Mouse (Mus musculus) fibroblast of lung, adult 2 months (primary cell): ENCODE results near the gene Fgd6.

ENCODE experiments used
- DNase-seq: peaks from one replicate; pipeline ENCODE4 v3.0.0-alpha.2; 2011; ENCODE audit warnings: low read depth

Gene Fgd6

GRCm38 (mm10) chr10:94035658-94036374 lies at the start of gene Fgd6, which contains the start of gene Vezt:
Gene Fgd6, plus strand, starts transcription at chr10:94036001.
Gene Vezt, minus strand, starts transcription at chr10:94035817.
- DNase-seq: peak; percentile 98

DNA sequence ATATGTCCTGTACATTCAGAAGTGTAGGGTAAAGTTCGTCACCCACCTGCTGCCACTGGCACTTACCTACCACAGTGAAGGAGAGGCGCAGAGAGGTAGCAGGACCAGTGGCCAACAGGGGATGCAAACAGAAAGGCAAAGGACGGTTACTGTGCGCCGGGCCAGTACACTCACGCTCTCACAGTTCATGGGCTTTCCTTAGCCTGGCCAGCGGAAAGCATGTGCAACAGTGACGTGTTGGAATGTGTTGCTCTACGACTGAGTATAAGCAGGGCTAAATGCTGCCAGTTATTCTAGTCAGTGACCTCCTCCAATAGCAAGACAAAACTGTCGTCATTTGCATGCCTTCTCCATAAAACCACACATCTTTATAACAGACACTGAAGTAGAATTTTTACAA lies 41.7 kb upstream of the Fgd6 start:
- no peak for DNase-seq

- no peak for DNase-seq
Measured at GRCm38 (mm10) chr10:93995100-93995499, 40.7 kb upstream of the Fgd6 start.

GRCm38 (mm10) chr10:93999357-93999756 lies 36.4 kb upstream of the Fgd6 start:
- no peak for DNase-seq

DNA sequence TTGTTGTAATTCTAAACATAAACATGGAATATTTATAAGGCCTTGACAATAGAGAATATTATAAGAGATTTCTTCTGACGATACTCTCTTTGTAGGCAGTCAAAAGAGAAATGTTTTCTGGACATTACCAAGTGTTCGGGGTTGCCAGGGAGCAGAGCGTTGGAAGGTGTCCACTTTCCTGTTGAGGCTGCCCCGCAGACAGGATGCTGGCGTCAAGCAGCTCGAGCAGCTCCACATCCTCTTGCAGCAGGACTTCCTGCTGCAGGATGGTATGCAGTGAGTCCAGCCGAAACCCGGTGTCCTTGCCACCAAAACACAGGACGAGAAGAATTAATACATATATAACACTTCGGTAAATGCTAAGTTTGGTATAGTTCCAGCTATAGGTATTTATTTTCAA lies 35.6 kb upstream of the Fgd6 start:
- DNase-seq: no peak

DNA sequence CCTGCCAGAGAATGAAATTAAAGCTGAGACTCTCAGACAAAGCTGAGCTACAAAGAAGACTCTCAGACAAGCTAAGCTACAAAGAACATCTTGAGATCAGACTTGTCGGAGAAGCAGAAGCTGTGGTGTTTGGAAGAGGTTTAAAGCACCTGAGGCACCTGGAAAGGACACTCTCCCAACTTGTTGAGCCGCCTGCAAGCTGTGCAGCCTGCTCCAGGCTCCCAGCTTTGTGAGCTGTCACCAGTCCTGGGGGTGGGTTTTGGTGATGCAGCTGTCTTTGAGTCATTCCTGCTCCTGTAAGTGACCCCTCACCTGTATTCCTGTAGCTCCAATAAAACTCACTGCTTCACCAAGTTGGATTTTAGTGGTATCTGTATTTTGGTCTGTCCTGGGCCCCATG lies 27.4 kb upstream of the Fgd6 start:
- DNase-seq: no peak

- no peak for DNase-seq
Measured at GRCm38 (mm10) chr10:94009991-94010679, 25.7 kb upstream of the Fgd6 start.

- DNase-seq: no peak
Measured at GRCm38 (mm10) chr10:94011024-94011423, 24.8 kb upstream of the Fgd6 start.

GRCm38 (mm10) chr10:94013196-94013595 lies 22.6 kb upstream of the Fgd6 start:
- peak; percentile 39 for DNase-seq

DNA sequence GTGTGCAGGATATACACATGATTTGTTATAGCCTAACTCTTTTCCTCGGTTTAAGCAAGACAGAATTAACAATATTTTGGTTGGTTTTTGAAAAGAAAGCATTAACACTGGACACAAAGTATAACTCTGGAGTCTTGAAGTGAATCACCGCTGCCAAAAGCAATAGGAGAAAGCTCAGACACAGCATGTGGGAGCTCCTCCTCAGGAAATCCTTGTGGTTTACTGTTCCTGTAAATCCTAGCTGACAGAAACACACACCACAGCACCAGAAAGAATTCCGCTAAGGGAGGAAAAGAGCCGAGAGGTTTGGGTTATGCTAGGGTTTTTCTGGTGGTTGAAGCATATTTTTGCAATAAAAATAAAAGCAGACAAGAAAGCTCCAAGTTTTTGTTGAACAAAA lies 21.6 kb upstream of the Fgd6 start:
- peak; percentile 47 for DNase-seq

DNA sequence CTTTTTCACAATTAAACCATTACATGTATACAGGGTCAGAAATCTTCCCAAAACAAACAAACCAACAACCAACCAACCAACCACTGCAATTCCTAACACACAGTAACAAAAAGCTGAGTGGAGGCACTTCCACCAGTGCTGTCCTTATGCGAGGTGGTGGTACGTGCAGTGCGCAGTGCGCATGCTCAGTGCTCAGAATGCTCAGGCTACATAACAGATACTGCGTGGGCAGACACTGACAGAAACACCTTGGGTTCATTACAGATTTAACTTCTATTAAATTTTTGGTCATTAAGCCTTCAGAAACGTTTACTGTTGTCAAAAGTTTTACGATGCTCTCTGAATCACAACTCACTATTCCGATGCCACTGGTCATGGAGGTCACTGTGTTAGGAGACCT lies 18.3 kb upstream of the Fgd6 start:
- no peak for DNase-seq

DNA sequence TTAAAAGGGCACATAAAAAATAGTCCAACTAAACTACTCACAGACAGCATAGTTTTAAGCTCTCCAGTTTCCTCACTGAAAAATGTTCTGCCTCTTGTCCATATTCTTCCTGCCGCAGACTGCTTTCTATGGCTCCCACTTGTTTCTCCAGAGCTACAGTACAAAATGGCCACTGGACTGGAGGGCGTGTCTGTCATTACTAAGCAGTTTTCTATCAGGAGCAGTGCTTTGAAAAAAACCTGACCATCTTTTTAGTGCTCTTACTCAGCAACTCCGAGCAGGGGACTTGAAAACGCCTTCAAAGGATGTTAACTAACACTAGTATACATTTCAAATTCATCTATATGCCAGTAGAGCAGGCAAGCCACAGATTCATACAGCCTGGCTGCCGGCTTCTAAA lies 15.2 kb upstream of the Fgd6 start:
- DNase-seq: no peak

GRCm38 (mm10) chr10:94021059-94021458 lies 14.7 kb upstream of the Fgd6 start:
- DNase-seq: no peak

DNA sequence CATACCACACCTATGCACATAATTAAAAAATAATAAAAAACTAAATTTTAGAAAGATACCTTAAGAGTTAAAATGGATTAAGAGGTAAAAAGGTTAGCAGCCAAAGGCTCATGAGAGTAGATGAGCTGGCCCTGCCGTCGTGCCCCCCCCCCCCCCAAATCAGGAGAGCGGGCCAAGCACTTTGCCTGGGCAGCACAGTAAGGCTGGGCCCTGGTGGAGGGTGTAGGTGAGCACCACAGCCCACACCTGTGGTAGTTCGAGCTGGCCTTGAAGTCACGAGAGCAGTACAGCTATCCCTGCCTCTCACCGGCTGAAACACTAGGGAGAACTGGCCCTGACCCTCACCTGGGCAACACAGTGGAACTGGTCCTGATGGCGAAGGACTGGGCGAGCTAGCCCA lies 10.7 kb upstream of the Fgd6 start:
- DNase-seq: no peak

DNA sequence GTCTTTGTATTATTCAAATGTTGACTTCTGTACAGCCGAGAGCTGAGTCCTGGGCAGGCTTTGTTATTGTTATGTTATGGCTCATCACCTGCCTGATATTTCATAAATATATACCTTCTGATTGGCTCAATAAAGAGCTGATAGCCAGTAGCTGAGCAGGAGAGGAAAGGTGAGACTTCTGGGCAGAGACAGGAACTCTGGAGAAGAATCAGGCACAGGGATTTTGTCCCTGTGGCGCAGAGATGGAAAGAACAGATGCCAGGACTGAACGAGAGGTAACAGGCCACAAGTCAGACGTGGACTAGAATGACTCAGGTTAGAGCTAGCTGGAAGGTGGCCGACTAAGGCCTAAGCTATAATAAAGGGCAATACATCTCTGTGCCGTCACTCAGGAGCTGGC lies 7.3 kb upstream of the Fgd6 start:
- no peak for DNase-seq

DNA sequence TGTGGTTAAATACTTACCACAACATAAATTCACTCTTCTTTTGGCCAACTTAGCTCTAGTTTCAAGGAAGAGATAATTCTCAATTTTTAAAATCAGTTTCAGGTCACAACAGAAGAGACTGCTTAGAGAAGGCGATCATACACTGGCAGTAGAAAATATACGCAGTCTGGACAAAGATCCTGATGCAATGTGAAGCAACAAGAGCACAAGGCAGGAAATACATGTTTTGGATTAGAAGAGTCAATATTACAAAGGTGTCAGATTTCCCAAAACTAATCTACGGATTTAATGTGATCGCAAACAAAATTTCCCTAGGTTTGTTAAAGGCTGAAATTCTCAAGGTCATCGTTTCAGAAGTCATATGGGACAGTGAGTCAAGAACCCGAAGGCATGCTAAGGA lies 4.6 kb upstream of the Fgd6 start:
- no peak for DNase-seq

- no peak for DNase-seq
Measured at GRCm38 (mm10) chr10:94034876-94035657, 734 bp upstream of the Fgd6 start.

GRCm38 (mm10) chr10:94036375-94036758 lies 566 bp downstream of the Fgd6 start:
- DNase-seq: no peak

DNA sequence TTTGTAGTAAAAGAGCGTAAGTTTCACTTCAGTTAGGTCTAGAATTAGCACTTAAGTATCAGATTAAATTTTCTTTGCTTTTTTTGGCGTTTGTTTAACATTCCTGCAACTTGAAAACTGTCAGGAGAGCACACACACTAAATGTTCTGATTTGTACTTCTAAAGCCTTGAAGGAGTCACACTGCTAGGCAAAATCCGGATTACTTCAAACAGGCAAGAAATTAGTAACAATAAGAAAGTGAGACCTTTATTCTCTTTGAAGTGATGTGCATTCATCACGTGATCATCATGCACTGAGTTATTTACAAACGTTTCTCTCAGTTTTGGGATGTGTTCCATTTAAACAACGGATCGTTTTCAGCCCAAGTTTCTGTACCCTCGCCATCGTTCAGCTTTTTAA lies 1.4 kb downstream of the Fgd6 start:
- no peak for DNase-seq

- DNase-seq: no peak
Measured at GRCm38 (mm10) chr10:94037596-94037995, 1.8 kb downstream of the Fgd6 start.

DNA sequence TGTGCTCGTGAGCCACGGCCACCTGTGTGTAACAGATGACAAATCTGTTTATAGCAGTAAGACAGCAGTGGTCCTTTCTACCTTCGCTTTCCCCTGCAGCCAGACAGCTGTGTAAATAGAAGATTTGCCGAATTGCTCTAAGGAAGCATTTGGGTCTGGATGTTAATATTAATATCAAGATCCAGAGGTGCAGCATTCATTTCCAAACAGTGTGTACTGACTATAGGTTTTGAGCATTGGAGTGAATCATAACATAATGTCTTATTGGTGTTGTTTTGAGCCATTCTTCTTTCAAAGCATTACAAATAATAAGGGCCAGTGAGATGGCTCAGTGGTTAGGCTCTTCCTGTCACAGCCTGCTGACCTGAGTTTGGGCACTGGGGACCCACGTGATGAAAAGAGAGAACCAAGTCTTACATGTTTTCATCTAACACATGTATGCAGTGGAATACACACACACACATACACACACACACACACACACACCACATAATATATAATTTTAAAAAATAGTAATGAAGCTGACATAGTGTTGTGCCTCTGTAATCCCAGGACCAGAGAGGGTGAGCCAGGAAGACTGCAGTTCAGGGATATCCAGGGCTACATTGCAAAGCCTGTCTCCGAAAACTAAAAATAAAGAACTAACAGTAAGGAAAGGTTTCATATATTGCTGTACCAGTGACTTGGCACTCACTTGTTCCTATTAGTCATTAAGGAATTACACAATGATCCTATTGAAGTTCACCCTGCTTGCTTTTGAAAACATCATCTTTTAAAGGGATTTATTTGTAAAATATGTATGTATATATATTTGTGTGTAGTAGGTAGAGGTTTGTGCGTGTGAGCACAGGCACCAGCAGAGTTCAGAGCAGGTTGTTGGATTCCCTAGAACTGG lies 2.8 kb downstream of the Fgd6 start:
- DNase-seq: no peak

DNA sequence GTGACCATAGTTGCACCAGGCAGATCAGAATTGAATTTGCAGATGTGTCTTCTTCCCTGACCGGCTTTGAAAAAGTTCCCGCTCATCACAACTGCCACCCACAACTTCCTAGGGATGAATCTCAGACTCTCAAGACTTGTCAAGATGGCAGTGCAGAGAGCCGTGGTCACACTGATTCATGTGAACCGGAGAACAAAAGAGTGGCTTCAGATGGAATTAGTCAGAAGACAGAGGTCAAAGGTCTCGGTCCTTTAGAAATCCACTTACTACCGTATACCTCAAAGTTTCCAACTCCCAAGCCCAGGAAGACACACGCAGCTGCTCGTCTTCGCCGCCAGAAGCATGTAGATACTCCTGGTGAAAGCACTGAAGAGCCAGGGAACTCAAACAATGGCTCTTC lies 8.1 kb downstream of the Fgd6 start:
- no peak for DNase-seq
